Mouse (Mus musculus): ENCODE results near the gene Gm20518. TPM values are rescaled to one million over a fixed set of nuclear protein-coding genes. Genes with fewer than 3 reads are reported as not detected.

Gm20518 gene
- total and polyA plus RNA-seq, 2 experiments: 0.09 to 0.34 TPM

- Histone ChIP-seq H3K4me3 (ENCODE audit: insufficient read depth, low read depth, low read length) (peak overlapping the region; percentile 36; the same call in 1 of the 2 replicates), H3K79me2 (ENCODE audit: control insufficient read depth, insufficient read depth, low read length) (no peaks in the 10 kb centered on the region), H3K9ac (ENCODE audit: low read depth, low read length) (peak overlapping the region; percentile 1; the same call in 1 of the 2 replicates), H3K36me3 (ENCODE audit: control insufficient read depth, insufficient read depth, low read length) (no peaks in the 10 kb centered on the region), H3K27me3 (ENCODE audit: control insufficient read depth, insufficient read depth, low read length) (peaks cover 52% of the 10 kb centered on the region), H3K4me1 (ENCODE audit: control insufficient read depth, insufficient read depth, low read length) (peaks cover 14% of the 10 kb centered on the region), H3K27ac (replicated peaks; ENCODE audit: insufficient read depth, low read depth, low read length) (no peak overlapping the region)
- 10% methylated on average over 83 of the region's 83 CpGs for WGBS
- DNase-seq (ENCODE audit: extremely low read depth, low read depth, low spot score): peak; percentile 34
- TF ChIP-seq CTCF (IDR thresholded peaks at IDR 0.05; ENCODE audit: low read depth, low read length) (no peak), POLR2A (IDR thresholded peaks at IDR 0.05; ENCODE audit: extremely low read depth, insufficient read depth, low read length) (no peak)
Observed at GRCm38 (mm10) chr16:17802839-17803674, 88.4 kb downstream of the Gm20518 start.

- H3K27me3 ChIP-seq (ENCODE audit: control insufficient read depth, insufficient read depth, low read length): peaks cover 53% of the 10 kb centered on the region
- H3K4me1 ChIP-seq (ENCODE audit: control insufficient read depth, insufficient read depth, low read length): peaks cover 14% of the 10 kb centered on the region
Observed at GRCm38 (mm10) chr16:17802456-17802838, 89.0 kb downstream of the Gm20518 start.

GRCm38 (mm10) chr16:17801777-17802455, 89.6 kb downstream of the Gm20518 start:
- TF ChIP-seq CTCF (IDR thresholded peaks at IDR 0.05; ENCODE audit: low read depth, low read length) (no peak), POLR2A (IDR thresholded peaks at IDR 0.05; ENCODE audit: extremely low read depth, insufficient read depth, low read length) (no peak)

More at GRCm38 (mm10) chr16:17802456-17802838, 89.0 kb downstream of the Gm20518 start:
- H3K4me3 ChIP-seq (ENCODE audit: insufficient read depth, low read depth, low read length): peak overlapping the region; percentile 36; the same call in 1 of the 2 replicates
- H3K79me2 ChIP-seq (ENCODE audit: control insufficient read depth, insufficient read depth, low read length): no peaks in the 10 kb centered on the region
- no peaks in the 10 kb centered on the region for H3K36me3 ChIP-seq (ENCODE audit: control insufficient read depth, insufficient read depth, low read length)
- H3K27ac ChIP-seq (replicated peaks; ENCODE audit: insufficient read depth, low read depth, low read length): no peak overlapping the region
- TF ChIP-seq CTCF (IDR thresholded peaks at IDR 0.05; ENCODE audit: low read depth, low read length) (no peak), POLR2A (IDR thresholded peaks at IDR 0.05; ENCODE audit: extremely low read depth, insufficient read depth, low read length) (no peak)
- WGBS: 19% methylated on average over 18 of the region's 18 CpGs
- no peak overlapping the region for H3K9ac ChIP-seq (ENCODE audit: low read depth, low read length)
- DNase-seq (ENCODE audit: extremely low read depth, low read depth, low spot score): no peak

GRCm38 (mm10) chr16:17799584-17799983, 91.9 kb downstream of the Gm20518 start:
- Histone ChIP-seq H3K36me3 (ENCODE audit: control insufficient read depth, insufficient read depth, low read length) (no peaks in the 10 kb centered on the region), H3K4me1 (ENCODE audit: control insufficient read depth, insufficient read depth, low read length) (peaks cover 14% of the 10 kb centered on the region), H3K79me2 (ENCODE audit: control insufficient read depth, insufficient read depth, low read length) (no peaks in the 10 kb centered on the region), H3K4me3 (ENCODE audit: insufficient read depth, low read depth, low read length) (no peak overlapping the region), H3K27me3 (ENCODE audit: control insufficient read depth, insufficient read depth, low read length) (peaks cover 35% of the 10 kb centered on the region), H3K9ac (ENCODE audit: low read depth, low read length) (no peak overlapping the region), H3K27ac (replicated peaks; ENCODE audit: insufficient read depth, low read depth, low read length) (no peak overlapping the region)
- DNase-seq (ENCODE audit: extremely low read depth, low read depth, low spot score): no peak
- TF ChIP-seq POLR2A (IDR thresholded peaks at IDR 0.05; ENCODE audit: extremely low read depth, insufficient read depth, low read length) (no peak), CTCF (IDR thresholded peaks at IDR 0.05; ENCODE audit: low read depth, low read length) (no peak)

More at GRCm38 (mm10) chr16:17801777-17802455, 89.6 kb downstream of the Gm20518 start:
- Histone ChIP-seq H3K27me3 (ENCODE audit: control insufficient read depth, insufficient read depth, low read length) (peaks cover 52% of the 10 kb centered on the region), H3K27ac (replicated peaks; ENCODE audit: insufficient read depth, low read depth, low read length) (no peak overlapping the region), H3K79me2 (ENCODE audit: control insufficient read depth, insufficient read depth, low read length) (no peaks in the 10 kb centered on the region), H3K4me3 (ENCODE audit: insufficient read depth, low read depth, low read length) (no peak overlapping the region), H3K36me3 (ENCODE audit: control insufficient read depth, insufficient read depth, low read length) (no peaks in the 10 kb centered on the region), H3K4me1 (ENCODE audit: control insufficient read depth, insufficient read depth, low read length) (peaks cover 14% of the 10 kb centered on the region), H3K9ac (ENCODE audit: low read depth, low read length) (no peak overlapping the region)
- no peak for DNase-seq (ENCODE audit: extremely low read depth, low read depth, low spot score)
- 26% methylated on average over 7 of the region's 7 CpGs for WGBS

- Histone ChIP-seq H3K27me3 (ENCODE audit: control insufficient read depth, insufficient read depth, low read length) (peaks cover 26% of the 10 kb centered on the region), H3K27ac (replicated peaks; ENCODE audit: insufficient read depth, low read depth, low read length) (peak overlapping the region; percentile 51; the same call in 1 of the 2 replicates), H3K9ac (ENCODE audit: low read depth, low read length) (peak overlapping the region; percentile 65; the same call in 1 of the 2 replicates), H3K36me3 (ENCODE audit: control insufficient read depth, insufficient read depth, low read length) (no peaks in the 10 kb centered on the region), H3K4me1 (ENCODE audit: control insufficient read depth, insufficient read depth, low read length) (peaks cover 8% of the 10 kb centered on the region), H3K79me2 (ENCODE audit: control insufficient read depth, insufficient read depth, low read length) (no peaks in the 10 kb centered on the region), H3K4me3 (ENCODE audit: insufficient read depth, low read depth, low read length) (peak overlapping the region; percentile 61; the same call in 1 of the 2 replicates)
- DNase-seq (ENCODE audit: extremely low read depth, low read depth, low spot score): no peak
- WGBS: 11% methylated on average over 40 of the region's 45 CpGs
- no peak for TF ChIP-seq CTCF (IDR thresholded peaks at IDR 0.05; ENCODE audit: low read depth, low read length)
- no peak for TF ChIP-seq POLR2A (IDR thresholded peaks at IDR 0.05; ENCODE audit: extremely low read depth, insufficient read depth, low read length)
Observed at GRCm38 (mm10) chr16:17798321-17799180, 92.9 kb downstream of the Gm20518 start.
